8 mouse cellular contexts compared by ENCODE assay signal in genomic region chr7:128461285-128462215, GRCm38 (mm10). TPM values are rescaled to one million over a fixed set of nuclear protein-coding genes. Genes with fewer than 3 reads are reported as not detected.
DNase-seq lines count a peak whose midpoint lies in the region; ATAC-seq and TF ChIP-seq lines count a peak whose summit lies in the region.

Tial1 (minus strand) TSS chr7:128461717.

- TF ChIP-seq CTCF in bone marrow, adult 2 months (IDR thresholded peaks at IDR 0.05; ENCODE audit: control insufficient read depth, insufficient read depth, low read length): no peak
- no peak for TF ChIP-seq CTCF in midbrain, postnatal 0 days (IDR thresholded peaks at IDR 0.05)

- peak; percentile 99 for ATAC-seq in embryonic facial prominence, embryonic 15.5 days (ENCODE audit: insufficient number of reproducible peaks, low FRiP score, low TSS enrichment, low read depth)
- peak; percentile 98 for ATAC-seq in limb, embryonic 14.5 days (ENCODE audit: low FRiP score, low read depth)
- peak; percentile 99 for ATAC-seq in midbrain, postnatal 0 days (ENCODE audit: low FRiP score)

- no peaks in the 10 kb centered on the region for H3K9me3 ChIP-seq in embryonic facial prominence, embryonic 15.5 days (replicated peaks)
- H3K9me3 ChIP-seq in limb, embryonic 14.5 days (ENCODE audit: control insufficient read depth, low read length): no peaks in the 10 kb centered on the region
- no peaks in the 10 kb centered on the region for H3K9me3 ChIP-seq in midbrain, postnatal 0 days (ENCODE audit: low read length)

- peak within 1 kb of the TSS; percentile 90 for H3K9ac ChIP-seq in embryonic facial prominence, embryonic 15.5 days
- peak within 1 kb of the TSS; percentile 87 for H3K9ac ChIP-seq in limb, embryonic 14.5 days (ENCODE audit: low read depth, low read length, severe bottlenecking)
- H3K9ac ChIP-seq in midbrain, postnatal 0 days (replicated peaks; ENCODE audit: low read length, poor library complexity, severe bottlenecking): peak within 1 kb of the TSS; percentile 91

- peak within 1 kb of the TSS; percentile 83 for H3K27ac ChIP-seq in bone marrow, adult 2 months (ENCODE audit: control insufficient read depth, insufficient read depth, low read depth, low read length, poor library complexity)
- peak within 1 kb of the TSS; percentile 97 for H3K27ac ChIP-seq in embryonic facial prominence, embryonic 15.5 days (replicated peaks)
- peak within 1 kb of the TSS; percentile 90 for H3K27ac ChIP-seq in limb, embryonic 14.5 days (replicated peaks; ENCODE audit: low read depth, low read length)
- peak within 1 kb of the TSS; percentile 91 for H3K27ac ChIP-seq in midbrain, postnatal 0 days (ENCODE audit: low read depth, low read length)

- H3K4me3 ChIP-seq in bone marrow, adult 2 months (replicated peaks; ENCODE audit: control insufficient read depth, low read depth, low read length): peak within 1 kb of the TSS; percentile 74
- H3K4me3 ChIP-seq in embryonic facial prominence, embryonic 15.5 days (replicated peaks): peak within 1 kb of the TSS; percentile 86
- peak within 1 kb of the TSS; percentile 88 for H3K4me3 ChIP-seq in limb, embryonic 14.5 days (replicated peaks; ENCODE audit: low read length)
- H3K4me3 ChIP-seq in midbrain, postnatal 0 days (ENCODE audit: low read depth, low read length): peak within 1 kb of the TSS; percentile 89

- peak; percentile 92; the same call in 1 of the 2 replicates for TF ChIP-seq POLR2A in bone marrow, adult 2 months (IDR thresholded peaks at IDR 0.05; ENCODE audit: borderline replicate concordance, control insufficient read depth, low read depth, low read length)
- peak; percentile 81; the same call in 1 of the 2 replicates for TF ChIP-seq POLR2A in limb, embryonic 14.5 days (IDR thresholded peaks at IDR 0.05; ENCODE audit: borderline replicate concordance, extremely low read depth, insufficient read depth, insufficient read length)

- no peaks in the 10 kb centered on the region for H3K36me3 ChIP-seq in embryonic facial prominence, embryonic 15.5 days
- H3K36me3 ChIP-seq in limb, embryonic 14.5 days (ENCODE audit: control insufficient read depth, insufficient read depth, low read length): no peaks in the 10 kb centered on the region
- H3K36me3 ChIP-seq in midbrain, postnatal 0 days (ENCODE audit: insufficient read depth, low read length): no peaks in the 10 kb centered on the region

- under 1% methylated on average over 69 of the region's 69 CpGs for WGBS in bone marrow, adult 2 months
- under 1% methylated on average over 69 of the region's 69 CpGs for WGBS in embryonic facial prominence, embryonic 15.5 days
- under 1% methylated on average over 61 of the region's 69 CpGs for WGBS in limb, embryonic 14.5 days
- under 1% methylated on average over 69 of the region's 69 CpGs for WGBS in midbrain, postnatal 0 days

- no peaks in the 10 kb centered on the region for H3K27me3 ChIP-seq in embryonic facial prominence, embryonic 15.5 days
- H3K27me3 ChIP-seq in limb, embryonic 14.5 days (ENCODE audit: control insufficient read depth, insufficient read depth, low read length): no peaks in the 10 kb centered on the region
- H3K27me3 ChIP-seq in midbrain, postnatal 0 days (ENCODE audit: insufficient read depth, low read length): no peaks in the 10 kb centered on the region

- H3K4me2 ChIP-seq in embryonic facial prominence, embryonic 15.5 days (replicated peaks): peak within 1 kb of the TSS; percentile 73
- H3K4me2 ChIP-seq in limb, embryonic 14.5 days (replicated peaks; ENCODE audit: low read depth, low read length, severe bottlenecking): peak within 1 kb of the TSS; percentile 84
- peak within 1 kb of the TSS; percentile 84 for H3K4me2 ChIP-seq in midbrain, postnatal 0 days (ENCODE audit: low read depth, low read length, poor library complexity, severe bottlenecking)

- DNase-seq in 416B (ENCODE audit: low read depth): peak; percentile 100
- peak; percentile 98 for DNase-seq in heart, adult 8-10 months (ENCODE audit: low spot score)
- peak; percentile 99 for DNase-seq in kidney, adult 9 months
- DNase-seq in limb, embryonic 14.5 days (ENCODE audit: low spot score): peak; percentile 100
- DNase-seq in midbrain, postnatal 0 days (ENCODE audit: low spot score): peak; percentile 99
- DNase-seq in spleen, postnatal 14 days (ENCODE audit: low spot score in 2 of 2): peak; percentile 90 to 93

- no peaks in the 10 kb centered on the region; the same call in 1 of the 2 replicates for H3K4me1 ChIP-seq in bone marrow, adult 2 months (ENCODE audit: control insufficient read depth, insufficient read depth, low read length)
- H3K4me1 ChIP-seq in embryonic facial prominence, embryonic 15.5 days: peaks cover 19% of the 10 kb centered on the region
- H3K4me1 ChIP-seq in limb, embryonic 14.5 days (ENCODE audit: control insufficient read depth, insufficient read depth, low read length): peaks cover 18% of the 10 kb centered on the region
- H3K4me1 ChIP-seq in midbrain, postnatal 0 days (ENCODE audit: insufficient read depth, low read length): no peaks in the 10 kb centered on the region

RNA-seq across cellular contexts. Expression of gene Tial1, which starts in this region (rescaled TPM):
- 97.6 and 180 TPM in 2 replicates for polyA plus RNA-seq in bone marrow, adult 2 months (2011; ENCODE audit: insufficient read depth, insufficient read length, low replicate concordance, missing spikeins)
- 28.5 and 30.4 TPM in 2 replicates for polyA plus RNA-seq in embryonic facial prominence, embryonic 15.5 days (2015; fragmentation: Nextera tagmentation; extraction: Ambion mirVana)
- total RNA-seq in heart, adult 8-10 months (2022): 10 to 100 TPM; 41.9 to 46.8 (median 44.8) TPM
- polyA plus RNA-seq in limb, embryonic 14.5 days (2012; rRNA removed): 191 and 204 TPM in 2 replicates
- 42.6 and 43.5 TPM in 2 replicates for polyA plus RNA-seq in limb, embryonic 14.5 days (2014; fragmentation: Nextera tagmentation; extraction: Ambion mirVana)
- 47.2 and 57.1 TPM in 2 replicates for total RNA-seq in midbrain, postnatal 0 days (2014; rRNA removed)
- 24.8 and 29.9 TPM in 2 replicates for polyA plus RNA-seq in midbrain, postnatal 0 days (2015; fragmentation: Nextera tagmentation; extraction: Ambion mirVana)

Comparison
In these comparisons a context has a peak if more than half of its experiments do, and no peak if none do; other contexts are left out.
1. Peak in every context shown above with its lines: DNase-seq, ATAC-seq, H3K4me3 ChIP-seq and H3K27ac ChIP-seq.